Comparison of ENCODE assay signal across 7 mouse cellular contexts in genomic region chr6:83832393-83832792, GRCm38 (mm10). TPM values are rescaled to one million over a fixed set of nuclear protein-coding genes. Genes with fewer than 3 reads are reported as not detected.
DNase-seq lines count a peak whose midpoint lies in the region; ATAC-seq and TF ChIP-seq lines count a peak whose summit lies in the region.
"Not testable (repeated sequence)": the region's sequence is repeated elsewhere in the genome, so short reads cannot be mapped to it uniquely, and the experiment has no call there.

No protein-coding gene starts in this region.

- H3K4me2 ChIP-seq in forebrain, embryonic 11.5 days (ENCODE audit: low read depth, low read length, severe bottlenecking): peak overlapping the region; percentile 49; the same call in 1 of the 2 replicates
- H3K4me2 ChIP-seq in heart, embryonic 13.5 days: peak overlapping the region; percentile 67
- H3K4me2 ChIP-seq in intestine, embryonic 14.5 days (ENCODE audit: low read length): peak overlapping the region; percentile 48
- H3K4me2 ChIP-seq in limb, embryonic 11.5 days (ENCODE audit: low read depth, severe bottlenecking): 0 out of 2 replicates have a peak overlapping the region, but pooled peaks have one; percentile 48
- peak overlapping the region; percentile 52 for H3K4me2 ChIP-seq in lung, embryonic 15.5 days
- H3K4me2 ChIP-seq in myocyte (ENCODE audit: low read depth): peak overlapping the region; percentile 95

- H3K79me2 ChIP-seq in myocyte (ENCODE audit: control insufficient read depth, insufficient read depth): not testable (repeated sequence)

- TF ChIP-seq POLR2A in myocyte (IDR thresholded peaks at IDR 0.05; ENCODE audit: insufficient read length, low read depth): not testable (repeated sequence)

- 56% methylated on average over 1 of the region's 1 CpGs for WGBS in forebrain, embryonic 11.5 days
- WGBS in heart, embryonic 13.5 days: 52% methylated on average over 1 of the region's 1 CpGs
- 68% methylated on average over 1 of the region's 1 CpGs for WGBS in intestine, embryonic 14.5 days
- 58% methylated on average over 1 of the region's 1 CpGs for WGBS in limb, embryonic 11.5 days
- WGBS in lung, embryonic 15.5 days: 68% methylated on average over 1 of the region's 1 CpGs

- H3K4me3 ChIP-seq in forebrain, embryonic 11.5 days (ENCODE audit: low read depth, low read length): peak overlapping the region; percentile 67; the same call in 1 of the 2 replicates
- H3K4me3 ChIP-seq in heart, embryonic 13.5 days: peak overlapping the region; percentile 68
- peak overlapping the region; percentile 70; the same call in 1 of the 2 replicates for H3K4me3 ChIP-seq in intestine, embryonic 14.5 days (ENCODE audit: low read depth, low read length)
- H3K4me3 ChIP-seq in limb, embryonic 11.5 days (ENCODE audit: low read depth, low read length): not testable (repeated sequence)
- H3K4me3 ChIP-seq in lung, embryonic 15.5 days: peak overlapping the region; percentile 28; the same call in 1 of the 2 replicates
- peak overlapping the region; percentile 43 for H3K4me3 ChIP-seq in myocyte

- not testable (repeated sequence) for H3K27me3 ChIP-seq in forebrain, embryonic 11.5 days (ENCODE audit: control insufficient read depth, insufficient read depth, low read length); heart, embryonic 13.5 days (replicated peaks); intestine, embryonic 14.5 days (replicated peaks; ENCODE audit: control insufficient read depth, insufficient read depth, low read length); limb, embryonic 11.5 days (ENCODE audit: control insufficient read depth, insufficient read depth, low read length); lung, embryonic 15.5 days; myocyte (ENCODE audit: control insufficient read depth, insufficient read depth, insufficient read length)

- not testable (repeated sequence) for H3K27ac ChIP-seq in forebrain, embryonic 11.5 days (ENCODE audit: low read depth, low read length); limb, embryonic 11.5 days (replicated peaks; ENCODE audit: low read depth, low read length)
- peak overlapping the region; percentile 65 for H3K27ac ChIP-seq in heart, embryonic 13.5 days (replicated peaks)
- H3K27ac ChIP-seq in intestine, embryonic 14.5 days (ENCODE audit: low read depth): peak overlapping the region; percentile 29; the same call in 1 of the 2 replicates
- peak overlapping the region; percentile 65 for H3K27ac ChIP-seq in lung, embryonic 15.5 days

- H3K4me1 ChIP-seq in forebrain, embryonic 11.5 days (replicated peaks; ENCODE audit: control insufficient read depth, insufficient read depth, low read length); intestine, embryonic 14.5 days (replicated peaks; ENCODE audit: control insufficient read depth, insufficient read depth, low read length); limb, embryonic 11.5 days (ENCODE audit: control insufficient read depth, insufficient read depth, low read length): not testable (repeated sequence)
- peaks cover 12% of the 10 kb centered on the region for H3K4me1 ChIP-seq in heart, embryonic 13.5 days
- peaks cover 12% of the 10 kb centered on the region for H3K4me1 ChIP-seq in lung, embryonic 15.5 days

- not testable (repeated sequence) for H3ac ChIP-seq in myocyte (ENCODE audit: control insufficient read depth, insufficient read length)

- H3K9ac ChIP-seq in forebrain, embryonic 11.5 days (ENCODE audit: low read length); intestine, embryonic 14.5 days (ENCODE audit: low read length); limb, embryonic 11.5 days (ENCODE audit: low read length); lung, embryonic 15.5 days: not testable (repeated sequence)
- peak overlapping the region; percentile 60 for H3K9ac ChIP-seq in heart, embryonic 13.5 days

- ATAC-seq in forebrain, embryonic 11.5 days (replicated peaks; ENCODE audit: low FRiP score); heart, embryonic 13.5 days (ENCODE audit: extremely low read depth, insufficient number of reproducible peaks, low FRiP score, low TSS enrichment); intestine, embryonic 14.5 days (replicated peaks; ENCODE audit: low FRiP score, low TSS enrichment, low read depth); limb, embryonic 11.5 days (ENCODE audit: insufficient number of reproducible peaks, low FRiP score, low TSS enrichment, low read depth); lung, embryonic 15.5 days (ENCODE audit: borderline replicate concordance, extremely low read depth, low FRiP score, low TSS enrichment): not testable (repeated sequence)

- peak; percentile 14 for DNase-seq in cerebellum, adult 11 months
- not testable (repeated sequence) for DNase-seq in forebrain, embryonic 11.5 days (ENCODE audit: low spot score); intestine, embryonic 14.5 days (ENCODE audit: low spot score); limb, embryonic 11.5 days (ENCODE audit: low spot score)

- not testable (repeated sequence) for H3K36me3 ChIP-seq in forebrain, embryonic 11.5 days (ENCODE audit: control insufficient read depth, insufficient read depth, low read length); heart, embryonic 13.5 days; intestine, embryonic 14.5 days (ENCODE audit: control insufficient read depth, insufficient read depth, low read length); limb, embryonic 11.5 days (ENCODE audit: control insufficient read depth, insufficient read depth, low read length); lung, embryonic 15.5 days; myocyte (ENCODE audit: control insufficient read depth, insufficient read depth)

- not testable (repeated sequence) for H3K9me3 ChIP-seq in forebrain, embryonic 11.5 days (ENCODE audit: control insufficient read depth, low read length); heart, embryonic 13.5 days; intestine, embryonic 14.5 days (ENCODE audit: control insufficient read depth, low read length); limb, embryonic 11.5 days (ENCODE audit: control insufficient read depth, low read length); lung, embryonic 15.5 days

RNA-seq across cellular contexts. Expression of gene Paip2b, which starts 0.9 kb away (rescaled TPM):
- polyA plus RNA-seq in forebrain, embryonic 11.5 days (2014; fragmentation: Nextera tagmentation; extraction: Ambion mirVana): 24.8 and 27.5 TPM in 2 replicates
- polyA plus RNA-seq in heart, embryonic 13.5 days (2015; fragmentation: Nextera tagmentation; extraction: Ambion mirVana): 12.5 and 13.1 TPM in 2 replicates
- 16.8 and 17.8 TPM in 2 replicates for polyA plus RNA-seq in intestine, embryonic 14.5 days (2014; fragmentation: Nextera tagmentation; extraction: Ambion mirVana)
- 18.5 and 24.1 TPM in 2 replicates for polyA plus RNA-seq in limb, embryonic 11.5 days (2014; fragmentation: Nextera tagmentation; extraction: Ambion mirVana)
- 20.0 and 21.0 TPM in 2 replicates for polyA plus RNA-seq in lung, embryonic 15.5 days (2015; fragmentation: Nextera tagmentation; extraction: Ambion mirVana)
- 14.4 TPM for polyA plus RNA-seq in myocyte (2012; fragmentation: generic; extraction: Trizol)

RNA-seq across cellular contexts. Expression of gene Zfp638, which starts 34.5 kb away (rescaled TPM):
- 97.5 and 108 TPM in 2 replicates for polyA plus RNA-seq in forebrain, embryonic 11.5 days (2014; fragmentation: Nextera tagmentation; extraction: Ambion mirVana)
- polyA plus RNA-seq in heart, embryonic 13.5 days (2015; fragmentation: Nextera tagmentation; extraction: Ambion mirVana): 35.2 and 36.9 TPM in 2 replicates
- polyA plus RNA-seq in intestine, embryonic 14.5 days (2014; fragmentation: Nextera tagmentation; extraction: Ambion mirVana): 65.0 and 66.8 TPM in 2 replicates
- polyA plus RNA-seq in limb, embryonic 11.5 days (2014; fragmentation: Nextera tagmentation; extraction: Ambion mirVana): 84.2 and 93.5 TPM in 2 replicates
- polyA plus RNA-seq in lung, embryonic 15.5 days (2015; fragmentation: Nextera tagmentation; extraction: Ambion mirVana): 57.7 and 59.1 TPM in 2 replicates
- polyA plus RNA-seq in myocyte (2012; fragmentation: generic; extraction: Trizol): 6.0 TPM

RNA-seq across cellular contexts. Expression of gene Nagk, which starts 37.6 kb away (rescaled TPM):
- polyA plus RNA-seq in forebrain, embryonic 11.5 days (2014; fragmentation: Nextera tagmentation; extraction: Ambion mirVana): 36.0 and 37.4 TPM in 2 replicates
- polyA plus RNA-seq in heart, embryonic 13.5 days (2015; fragmentation: Nextera tagmentation; extraction: Ambion mirVana): 55.4 and 57.6 TPM in 2 replicates
- polyA plus RNA-seq in intestine, embryonic 14.5 days (2014; fragmentation: Nextera tagmentation; extraction: Ambion mirVana): 59.9 and 69.9 TPM in 2 replicates
- polyA plus RNA-seq in limb, embryonic 11.5 days (2014; fragmentation: Nextera tagmentation; extraction: Ambion mirVana): 23.6 and 25.8 TPM in 2 replicates
- 55.5 and 59.1 TPM in 2 replicates for polyA plus RNA-seq in lung, embryonic 15.5 days (2015; fragmentation: Nextera tagmentation; extraction: Ambion mirVana)
- 42.9 TPM for polyA plus RNA-seq in myocyte (2012; fragmentation: generic; extraction: Trizol)

RNA-seq across cellular contexts. Expression of gene Tex261, which starts 56.8 kb away (rescaled TPM):
- polyA plus RNA-seq in forebrain, embryonic 11.5 days (2014; fragmentation: Nextera tagmentation; extraction: Ambion mirVana): 61.1 and 68.0 TPM in 2 replicates
- polyA plus RNA-seq in heart, embryonic 13.5 days (2015; fragmentation: Nextera tagmentation; extraction: Ambion mirVana): 60.4 and 72.9 TPM in 2 replicates
- polyA plus RNA-seq in intestine, embryonic 14.5 days (2014; fragmentation: Nextera tagmentation; extraction: Ambion mirVana): 71.1 and 79.3 TPM in 2 replicates
- polyA plus RNA-seq in limb, embryonic 11.5 days (2014; fragmentation: Nextera tagmentation; extraction: Ambion mirVana): 62.2 and 63.8 TPM in 2 replicates
- 89.1 and 92.7 TPM in 2 replicates for polyA plus RNA-seq in lung, embryonic 15.5 days (2015; fragmentation: Nextera tagmentation; extraction: Ambion mirVana)
- 70.7 TPM for polyA plus RNA-seq in myocyte (2012; fragmentation: generic; extraction: Trizol)
